Mouse (Mus musculus) adipocyte (in vitro differentiated cells): ENCODE measurements at regions not wholly inside any gene's neighbourhood (a gene's known extent, or its start where the extent isn't known, plus 50 kb on each side); places are given as distances from the start of the nearest gene placed in this dataset.
A peak's percentile ranks its signal among the peaks of the same experiment; 100 is the strongest.

ENCODE experiments used
- DNase-seq: peaks from one replicate; pipeline ENCODE4 v3.0.0-alpha.2; 2016; ENCODE audit warnings: low spot score

- DNase-seq, result no peak
These were observed 199.1 kb upstream of the Maf start for GRCm38 (mm10) chr8:115906650-115907049.

- DNase-seq, result no peak
These were observed 196.3 kb upstream of the Maf start for GRCm38 (mm10) chr8:115903853-115904420.

- peak; percentile 70 for DNase-seq
These were observed 190.1 kb upstream of the Maf start for GRCm38 (mm10) chr8:115897521-115898178.

GRCm38 (mm10) chr8:115897086-115897485, 189.5 kb upstream of the Maf start:
- peak; percentile 74 for DNase-seq

- no peak for DNase-seq
These were observed 188.5 kb upstream of the Maf start for GRCm38 (mm10) chr8:115896066-115896465.

- DNase-seq, result no peak
These were observed 180.7 kb upstream of the Maf start for GRCm38 (mm10) chr8:115888278-115888677.

- no peak for DNase-seq
These were observed 177.6 kb upstream of the Maf start for GRCm38 (mm10) chr8:115885121-115885743.

GRCm38 (mm10) chr8:115883808-115884207, 176.2 kb upstream of the Maf start:
- DNase-seq, result no peak

- DNase-seq, result no peak
These were observed 174.3 kb upstream of the Maf start for GRCm38 (mm10) chr8:115881881-115882280.

- no peak for DNase-seq
These were observed 167.2 kb upstream of the Maf start for GRCm38 (mm10) chr8:115874789-115875188.

- peak; percentile 28 for DNase-seq
These were observed 163.8 kb upstream of the Maf start for GRCm38 (mm10) chr8:115871381-115871780.

- no peak for DNase-seq
These were observed 153.8 kb upstream of the Maf start for GRCm38 (mm10) chr8:115861381-115861780.

GRCm38 (mm10) chr8:115859406-115859805, 151.8 kb upstream of the Maf start:
- DNase-seq, result no peak

GRCm38 (mm10) chr8:115856816-115857215, 149.2 kb upstream of the Maf start:
- DNase-seq, result no peak

GRCm38 (mm10) chr8:115855934-115856629, 148.5 kb upstream of the Maf start:
- DNase-seq, result no peak

GRCm38 (mm10) chr8:115854209-115854900, 146.8 kb upstream of the Maf start:
- DNase-seq, result peak; percentile 70

GRCm38 (mm10) chr8:115850552-115850951, 143.0 kb upstream of the Maf start:
- no peak for DNase-seq

GRCm38 (mm10) chr8:115833391-115833790, 125.8 kb upstream of the Maf start:
- DNase-seq, result no peak

- DNase-seq, result no peak
These were observed 124.1 kb upstream of the Maf start for GRCm38 (mm10) chr8:115831675-115832074.

- DNase-seq, result no peak
These were observed 122.5 kb upstream of the Maf start for GRCm38 (mm10) chr8:115830012-115830662.

- DNase-seq, result peak; percentile 21
These were observed 118.9 kb upstream of the Maf start for GRCm38 (mm10) chr8:115826516-115826915.
